Mouse (Mus musculus) C2C12 (cell line): ENCODE measurements around the gene Rerg. TPM values are rescaled to one million over a fixed set of nuclear protein-coding genes. Genes with fewer than 3 reads are reported as not detected.

Source experiments
- H3K27me3 ChIP-seq: one replicate; pipeline ENCODE4 v1.6.1; 2011; ENCODE audit not compliant: control insufficient read depth, insufficient read depth, insufficient read length
- H3K36me3 ChIP-seq: one replicate; pipeline ENCODE4 v1.6.1; 2011; ENCODE audit not compliant: control insufficient read depth, insufficient read depth
- H3K4me3 ChIP-seq: one replicate; pipeline ENCODE4 v1.5.1; 2011; ENCODE audit warnings: mild to moderate bottlenecking, control low read depth; ENCODE audit not compliant: poor library complexity, insufficient read depth, severe bottlenecking
- H3K79me2 ChIP-seq: one replicate; pipeline ENCODE4 v1.6.1; 2011; ENCODE audit not compliant: control insufficient read depth, insufficient read depth
- H3K79me3 ChIP-seq: one replicate; pipeline ENCODE4 v1.6.1; 2011; ENCODE audit warnings: low read depth, control low read depth
- H3ac ChIP-seq: one replicate; pipeline ENCODE3; 2011; ENCODE audit warnings: low read depth; ENCODE audit not compliant: control insufficient read depth, insufficient read length
- CEBPB ChIP-seq: IDR thresholded peaks from one replicate; pipeline ENCODE4 v1.6.1; 2011; ENCODE audit warnings: low read depth, mild to moderate bottlenecking, control low read depth, moderate library complexity
- CTCF ChIP-seq: IDR thresholded peaks from one replicate; pipeline ENCODE4 v1.5.1; 2011; ENCODE audit not compliant: control insufficient read depth, insufficient read depth, insufficient read length
- FOSL1 ChIP-seq: IDR thresholded peaks from one replicate; pipeline ENCODE4 v1.8.0; 2011; ENCODE audit warnings: mild to moderate bottlenecking, low read length; ENCODE audit not compliant: poor library complexity, insufficient read depth, severe bottlenecking
- MAX ChIP-seq: IDR thresholded peaks from one replicate; pipeline ENCODE4 v1.6.1; 2011; ENCODE audit warnings: mild to moderate bottlenecking, control low read depth
- MYOD1 ChIP-seq: IDR thresholded peaks from one replicate; pipeline ENCODE4 v1.6.1; 2011; ENCODE audit warnings: low read depth; ENCODE audit not compliant: control insufficient read depth, insufficient read length
- MYOG ChIP-seq: IDR thresholded peaks from one replicate; pipeline ENCODE4 v1.6.1; 2011; ENCODE audit not compliant: control insufficient read depth, insufficient read length; ENCODE audit errors: extremely low read depth
- USF1 ChIP-seq: IDR thresholded peaks from one replicate; pipeline ENCODE4 v1.6.1; 2011; ENCODE audit warnings: low read depth, mild to moderate bottlenecking, control low read depth, moderate library complexity
- long read RNA-seq, 2 experiments: library from polyadenylated mRNA; unstranded; transcript quantifications; one replicate each; pipeline ENCODE4 v2.0.0; 2019 to 2020
- polyA plus RNA-seq: library from polyadenylated mRNA; unstranded; fragments of >200 nt; fragmentation: generic; extraction: Trizol; gene quantifications from one replicate; pipeline ENCODE4 v1.2.1, GENCODE M21; 2012; ENCODE audit warnings: missing spikeins

The Rerg gene
- polyA plus RNA-seq: 0.21 TPM
- long read RNA-seq, experiment 1, transcript Rerg-202 (5 exons, 2,262 nt): major isoform, 5 of 8 reads
- long read RNA-seq, experiment 1, partial matches to known transcripts: 0 of 8 reads
- long read RNA-seq, experiment 1, other reads (novel, unspliced or antisense): 1 of 8 reads
- long read RNA-seq, experiment 2, partial matches to known transcripts: 0 of 1 reads
- long read RNA-seq, experiment 2, other reads (novel, unspliced or antisense): 0 of 1 reads

GRCm38 (mm10) chr6:137170226-137170625 lies at the start of gene Rerg:
TSS of gene Rerg (minus strand) at chr6:137170497.
- no peaks in the 10 kb centered on the region for H3K79me3 ChIP-seq
- H3K27me3 ChIP-seq: no peaks in the 10 kb centered on the region
- no peaks in the 10 kb centered on the region for H3K79me2 ChIP-seq
- H3K4me3 ChIP-seq: no peak within 1 kb of the TSS
- no peak for TF ChIP-seq MAX
- no peak for TF ChIP-seq CEBPB
- TF ChIP-seq USF1: no peak
- no peak for TF ChIP-seq MYOD1
- no peak for TF ChIP-seq CTCF
- TF ChIP-seq FOSL1: no peak
- no peak for TF ChIP-seq MYOG
- peak within 1 kb of the TSS; percentile 49 for H3ac ChIP-seq
- H3K36me3 ChIP-seq: no peaks in the 10 kb centered on the region

GRCm38 (mm10) chr6:137217841-137218463 lies 47.7 kb upstream of the Rerg start:
- TF ChIP-seq MAX (no peak), CTCF (no peak), CEBPB (no peak), MYOG (no peak), MYOD1 (no peak), FOSL1 (no peak)
- no peak overlapping the region for H3ac ChIP-seq

DNA sequence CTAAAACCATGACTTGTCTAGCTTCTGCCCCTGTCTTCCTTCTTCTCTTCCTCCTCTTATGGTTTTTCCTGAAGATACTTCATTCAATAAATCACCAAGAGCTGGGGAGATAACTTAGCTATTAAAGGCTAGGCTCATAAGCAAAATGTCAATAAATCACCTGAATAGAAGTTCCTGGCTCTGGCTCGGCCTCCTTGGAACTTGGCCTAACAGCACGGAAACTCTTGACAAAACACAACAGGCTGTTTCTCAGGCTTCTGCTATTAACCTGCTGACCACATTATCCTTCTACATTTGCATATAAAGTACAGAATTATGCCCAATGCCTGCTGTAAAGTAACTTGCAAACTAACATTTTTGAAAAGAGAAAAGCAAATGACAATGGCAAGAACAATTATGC lies 41.1 kb upstream of the Rerg start:
- H3K79me3 ChIP-seq: no peaks in the 10 kb centered on the region
- H3K4me3 ChIP-seq: no peak overlapping the region
- no peaks in the 10 kb centered on the region for H3K27me3 ChIP-seq
- H3ac ChIP-seq: no peak overlapping the region
- no peaks in the 10 kb centered on the region for H3K79me2 ChIP-seq
- TF ChIP-seq FOSL1 (no peak), MYOD1 (no peak), MYOG (no peak), CEBPB (no peak), CTCF (no peak), MAX (no peak), USF1 (no peak)
- H3K36me3 ChIP-seq: no peaks in the 10 kb centered on the region

More at GRCm38 (mm10) chr6:137217841-137218463, 47.7 kb upstream of the Rerg start:
- H3K4me3 ChIP-seq: no peak overlapping the region
- no peaks in the 10 kb centered on the region for H3K79me2 ChIP-seq
- H3K79me3 ChIP-seq: no peaks in the 10 kb centered on the region
- no peaks in the 10 kb centered on the region for H3K36me3 ChIP-seq
- H3K27me3 ChIP-seq: peaks cover 3% of the 10 kb centered on the region

DNA sequence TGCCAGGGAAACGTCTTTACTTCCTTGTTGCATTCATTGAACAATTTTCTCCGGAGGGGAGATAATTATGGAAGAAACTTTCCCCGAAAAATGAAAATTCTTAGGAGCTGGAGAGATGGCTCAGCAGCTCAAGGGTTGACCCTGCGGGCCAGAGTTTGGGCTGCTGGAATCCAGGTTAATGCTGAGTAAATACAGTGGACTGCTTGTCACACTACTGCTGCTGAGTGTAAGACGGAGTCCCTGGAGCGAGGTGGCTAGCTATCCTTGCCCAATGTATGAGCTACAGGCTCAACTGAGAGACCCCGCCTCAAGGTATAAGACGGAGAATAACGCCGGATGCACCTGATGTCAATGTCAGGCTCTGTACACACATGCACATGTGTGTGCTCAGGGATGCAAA lies 40.7 kb upstream of the Rerg start:
- Histone ChIP-seq H3K27me3 (no peaks in the 10 kb centered on the region), H3K79me2 (no peaks in the 10 kb centered on the region), H3ac (no peak overlapping the region), H3K4me3 (no peak overlapping the region), H3K36me3 (no peaks in the 10 kb centered on the region), H3K79me3 (no peaks in the 10 kb centered on the region)
- no peak for TF ChIP-seq MYOG
- no peak for TF ChIP-seq USF1
- no peak for TF ChIP-seq CTCF
- TF ChIP-seq FOSL1: no peak
- TF ChIP-seq MAX: no peak
- TF ChIP-seq MYOD1: no peak
- TF ChIP-seq CEBPB: no peak

GRCm38 (mm10) chr6:137209992-137210391 lies 39.7 kb upstream of the Rerg start:
- H3K27me3 ChIP-seq: no peaks in the 10 kb centered on the region
- H3K79me2 ChIP-seq: no peaks in the 10 kb centered on the region
- no peaks in the 10 kb centered on the region for H3K36me3 ChIP-seq
- H3K4me3 ChIP-seq: no peak overlapping the region
- H3K79me3 ChIP-seq: no peaks in the 10 kb centered on the region
- TF ChIP-seq CTCF: no peak
- TF ChIP-seq MYOG: no peak
- no peak for TF ChIP-seq FOSL1
- TF ChIP-seq USF1: no peak
- no peak for TF ChIP-seq MYOD1
- TF ChIP-seq MAX: no peak
- TF ChIP-seq CEBPB: no peak
- no peak overlapping the region for H3ac ChIP-seq

- Histone ChIP-seq H3K79me2 (no peaks in the 10 kb centered on the region), H3K79me3 (no peaks in the 10 kb centered on the region), H3K36me3 (no peaks in the 10 kb centered on the region), H3K4me3 (no peak overlapping the region), H3K27me3 (peaks cover 5% of the 10 kb centered on the region), H3ac (no peak overlapping the region)
- TF ChIP-seq MYOD1 (no peak), CTCF (no peak), MYOG (no peak), FOSL1 (no peak), CEBPB (no peak), USF1 (no peak), MAX (no peak)
Observed at GRCm38 (mm10) chr6:137207126-137207525, 36.8 kb upstream of the Rerg start.
